Mouse (Mus musculus): ENCODE results near the gene Ankrd44. TPM values are rescaled to one million over a fixed set of nuclear protein-coding genes. Genes with fewer than 3 reads are reported as not detected.
A peak's percentile ranks its signal among the peaks of the same experiment; 100 is the strongest.

Gene Ankrd44
- total RNA-seq, 2 experiments from 2014 or later: 18.0 to 20.9 TPM

GRCm38 (mm10) chr1:54922707-54923106, 3.5 kb downstream of the Ankrd44 start:
- peak; percentile 31 for DNase-seq

GRCm38 (mm10) chr1:54922025-54922574, 4.1 kb downstream of the Ankrd44 start:
- DNase-seq: no peak

GRCm38 (mm10) chr1:54920132-54920531, 6.1 kb downstream of the Ankrd44 start:
- no peak for DNase-seq

GRCm38 (mm10) chr1:54916456-54916855, 9.7 kb downstream of the Ankrd44 start:
- DNase-seq: no peak

GRCm38 (mm10) chr1:54914387-54914786, 11.8 kb downstream of the Ankrd44 start:
- DNase-seq: no peak

GRCm38 (mm10) chr1:54913379-54913873, 12.8 kb downstream of the Ankrd44 start:
- no peak for DNase-seq

GRCm38 (mm10) chr1:54913063-54913335, 13.2 kb downstream of the Ankrd44 start:
- DNase-seq: no peak

GRCm38 (mm10) chr1:54912290-54913062, 13.7 kb downstream of the Ankrd44 start:
- peak; percentile 42 for DNase-seq

- no peak for DNase-seq
Measured at GRCm38 (mm10) chr1:54911256-54911610, 15.0 kb downstream of the Ankrd44 start.

- no peak for DNase-seq
Measured at GRCm38 (mm10) chr1:54910489-54911255, 15.5 kb downstream of the Ankrd44 start.

- DNase-seq: no peak
Measured at GRCm38 (mm10) chr1:54908786-54909185, 17.4 kb downstream of the Ankrd44 start.

GRCm38 (mm10) chr1:54907066-54907639, 19.0 kb downstream of the Ankrd44 start:
- DNase-seq: no peak

- DNase-seq: no peak
Measured at GRCm38 (mm10) chr1:54906322-54906721, 19.9 kb downstream of the Ankrd44 start.

- DNase-seq: no peak
Measured at GRCm38 (mm10) chr1:54905632-54906031, 20.6 kb downstream of the Ankrd44 start.

- no peak for DNase-seq
Measured at GRCm38 (mm10) chr1:54904165-54904564, 22.0 kb downstream of the Ankrd44 start.

GRCm38 (mm10) chr1:54902689-54903246, 23.4 kb downstream of the Ankrd44 start:
- no peak for DNase-seq

- no peak for DNase-seq
Measured at GRCm38 (mm10) chr1:54901084-54901483, 25.1 kb downstream of the Ankrd44 start.

- DNase-seq: no peak
Measured at GRCm38 (mm10) chr1:54899247-54899646, 26.9 kb downstream of the Ankrd44 start.

- DNase-seq: no peak
Measured at GRCm38 (mm10) chr1:54898656-54899084, 27.5 kb downstream of the Ankrd44 start.

- no peak for DNase-seq
Measured at GRCm38 (mm10) chr1:54897726-54898125, 28.5 kb downstream of the Ankrd44 start.

GRCm38 (mm10) chr1:54896109-54897085, 29.8 kb downstream of the Ankrd44 start:
- DNase-seq: peak; percentile 25

GRCm38 (mm10) chr1:54888449-54888848, 37.7 kb downstream of the Ankrd44 start:
- DNase-seq: no peak

Measured in heart, postnatal 4 days (tissue).